Mouse (Mus musculus) hindbrain, embryonic 14.5 days (tissue): ENCODE measurements around the gene Acsl6. TPM values are rescaled to one million over a fixed set of nuclear protein-coding genes. Genes with fewer than 3 reads are reported as not detected.

Experiments
- ATAC-seq: fragments of 200-750 bp; cut with Nextera tagmentation; 2 replicates; pipeline ENCODE4 v1.8.0; 2017; ENCODE audit warnings: moderate number of reproducible peaks, mild to moderate bottlenecking, moderate TSS enrichment, moderate library complexity; ENCODE audit not compliant: low FRiP score
- DNase-seq: peaks from one replicate; pipeline ENCODE4 v3.0.0-alpha.2; 2015; ENCODE audit warnings: low spot score
- H3K27ac ChIP-seq: fragments of 300-500 bp; sonication (generic); 2 replicates; pipeline ENCODE4 v1.5.1; 2014; ENCODE audit warnings: mild to moderate bottlenecking, moderate library complexity
- H3K27me3 ChIP-seq: fragments of 300-500 bp; sonication (generic); 2 replicates; pipeline ENCODE4 v1.6.1; 2014; ENCODE audit warnings: mild to moderate bottlenecking, low read length, mixed read lengths; ENCODE audit not compliant: control insufficient read depth, insufficient read depth
- H3K36me3 ChIP-seq: fragments of 300-500 bp; sonication (generic); replicated peaks from 2 replicates; pipeline ENCODE4 v1.6.1; 2014; ENCODE audit not compliant: control insufficient read depth, insufficient read depth
- H3K4me1 ChIP-seq: fragments of 300-500 bp; sonication (generic); replicated peaks from 2 replicates; pipeline ENCODE4 v1.6.1; 2014; ENCODE audit warnings: antibody characterized with exemption, low read length, mixed read lengths; ENCODE audit not compliant: control insufficient read depth, insufficient read depth
- H3K4me2 ChIP-seq: fragments of 300-500 bp; sonication (generic); replicated peaks from 2 replicates; pipeline ENCODE4 v1.6.1; 2014; ENCODE audit warnings: mild to moderate bottlenecking, moderate library complexity
- H3K4me3 ChIP-seq: fragments of 300-500 bp; sonication (generic); replicated peaks from 2 replicates; pipeline ENCODE4 v1.5.1; 2014; ENCODE audit warnings: mild to moderate bottlenecking, low read length
- H3K9ac ChIP-seq: fragments of 300-500 bp; sonication (generic); 2 replicates; pipeline ENCODE4 v1.6.1; 2014
- H3K9me3 ChIP-seq: fragments of 300-500 bp; sonication (generic); 2 replicates; pipeline ENCODE4 v1.6.1; 2016; ENCODE audit warnings: low read length; ENCODE audit not compliant: control insufficient read depth
- WGBS: fragments of 180-500 bp; shearing (Covaris S2); extraction: QIAGEN DNeasy Blood & Tissue Kit; methylation state at CpG from one replicate; pipeline ENCODE4 v1.1.7; 2014; 5-methylcytosine and 5-hydroxymethylcytosine counted together
- polyA plus RNA-seq: library from polyadenylated mRNA; unstranded; fragments of >200 nt; fragmentation: Nextera tagmentation; extraction: Ambion mirVana; gene quantifications from 2 replicates; pipeline ENCODE4 v1.2.1, GENCODE M21; 2014

Acsl6 gene
- polyA plus RNA-seq, 1 experiment from 2014 or later = 44.2 TPM

DNA sequence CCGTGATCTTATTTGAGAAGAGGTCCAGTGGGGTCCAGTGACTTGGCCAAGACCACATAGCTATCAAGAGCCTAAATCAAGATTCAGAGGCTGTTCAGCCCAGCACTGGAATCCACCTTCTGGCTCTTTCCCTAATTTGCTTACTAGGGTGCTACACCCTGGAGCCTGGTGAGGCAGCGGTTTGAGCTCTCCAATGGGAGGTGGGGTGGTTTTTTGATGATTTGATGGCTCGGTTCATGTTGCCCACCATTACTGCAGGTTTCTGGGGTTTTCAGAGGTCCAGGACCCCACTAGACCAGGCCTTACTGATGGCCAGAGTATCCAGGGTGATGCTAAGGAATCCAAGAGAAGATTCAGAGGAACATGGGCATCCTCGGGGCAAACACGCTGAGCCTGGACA lies 11.7 kb downstream of the Acsl6 start:
- ATAC-seq (no peak), DNase-seq (no peak)
- H3K27me3 ChIP-seq = no peaks in the 10 kb centered on the region
- no peaks in the 10 kb centered on the region for H3K9me3 ChIP-seq
- H3K36me3 ChIP-seq = peaks cover 6% of the 10 kb centered on the region
- 77% methylated on average over 5 of the region's 5 CpGs for WGBS
- no peak overlapping the region for H3K27ac ChIP-seq
- peaks cover 41% of the 10 kb centered on the region for H3K4me1 ChIP-seq
- no peak overlapping the region for H3K4me3 ChIP-seq
- no peak overlapping the region for H3K9ac ChIP-seq
- no peak overlapping the region for H3K4me2 ChIP-seq

GRCm38 (mm10) chr11:54317361-54317760 lies 13.8 kb downstream of the Acsl6 start:
- Histone ChIP-seq H3K36me3 (peaks cover 23% of the 10 kb centered on the region), H3K9ac (no peak overlapping the region), H3K27me3 (no peaks in the 10 kb centered on the region), H3K4me1 (peaks cover 28% of the 10 kb centered on the region), H3K4me2 (no peak overlapping the region), H3K4me3 (no peak overlapping the region), H3K27ac (no peak overlapping the region), H3K9me3 (no peaks in the 10 kb centered on the region)
- ATAC-seq = no peak
- DNase-seq = no peak
- 89% methylated on average over 8 of the region's 8 CpGs for WGBS

DNA sequence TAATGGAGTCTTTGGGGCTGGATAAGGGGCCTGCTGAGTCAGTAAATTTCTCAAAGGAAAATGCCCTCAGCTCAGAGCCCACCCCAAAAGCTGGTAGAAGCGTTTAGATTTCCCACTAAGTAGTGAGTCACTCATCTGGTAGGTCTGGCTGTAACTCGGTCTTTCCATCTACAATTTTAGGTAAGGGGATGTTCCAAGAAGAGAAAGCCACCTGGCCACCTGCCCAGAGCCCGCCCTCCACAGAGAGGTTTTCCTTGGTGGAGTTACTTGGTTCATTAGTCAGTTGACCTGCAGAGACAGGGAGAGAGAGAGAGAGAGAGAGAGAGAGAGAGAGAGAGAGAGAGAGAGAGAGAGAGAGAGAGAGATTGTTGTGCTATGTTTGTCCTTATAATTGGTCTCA lies 14.2 kb downstream of the Acsl6 start:
- Histone ChIP-seq H3K4me2 (no peak overlapping the region), H3K4me1 (peaks cover 23% of the 10 kb centered on the region), H3K27me3 (no peaks in the 10 kb centered on the region), H3K4me3 (no peak overlapping the region), H3K9me3 (no peaks in the 10 kb centered on the region), H3K9ac (no peak overlapping the region), H3K27ac (no peak overlapping the region), H3K36me3 (peaks cover 26% of the 10 kb centered on the region)
- ATAC-seq = no peak
- DNase-seq = no peak
- 94% methylated on average over 3 of the region's 3 CpGs for WGBS

GRCm38 (mm10) chr11:54321802-54322532 lies 18.4 kb downstream of the Acsl6 start:
- Histone ChIP-seq H3K4me1 (no peaks in the 10 kb centered on the region), H3K9ac (no peak overlapping the region), H3K4me3 (no peak overlapping the region), H3K27ac (no peak overlapping the region), H3K4me2 (no peak overlapping the region), H3K36me3 (peaks cover 59% of the 10 kb centered on the region), H3K9me3 (no peaks in the 10 kb centered on the region), H3K27me3 (no peaks in the 10 kb centered on the region)
- ATAC-seq (no peak), DNase-seq (no peak)
- WGBS = 88% methylated on average over 5 of the region's 5 CpGs

GRCm38 (mm10) chr11:54331463-54332183 lies 28.0 kb downstream of the Acsl6 start:
- H3K27me3 ChIP-seq = no peaks in the 10 kb centered on the region
- no peaks in the 10 kb centered on the region for H3K4me1 ChIP-seq
- no peak overlapping the region for H3K9ac ChIP-seq
- DNase-seq (no peak), ATAC-seq (no peak)
- no peak overlapping the region for H3K27ac ChIP-seq
- H3K4me2 ChIP-seq = no peak overlapping the region
- H3K36me3 ChIP-seq = peaks cover 88% of the 10 kb centered on the region
- H3K4me3 ChIP-seq = no peak overlapping the region
- no peaks in the 10 kb centered on the region for H3K9me3 ChIP-seq
- WGBS = 94% methylated on average over 10 of the region's 10 CpGs

- Histone ChIP-seq H3K27me3 (no peaks in the 10 kb centered on the region), H3K36me3 (peaks cover 86% of the 10 kb centered on the region), H3K9ac (no peak overlapping the region), H3K4me3 (no peak overlapping the region), H3K27ac (no peak overlapping the region), H3K4me2 (no peak overlapping the region), H3K9me3 (no peaks in the 10 kb centered on the region), H3K4me1 (no peaks in the 10 kb centered on the region)
- DNase-seq = no peak
- ATAC-seq = no peak
- WGBS = 53% methylated on average over 13 of the region's 13 CpGs
Measured at GRCm38 (mm10) chr11:54336165-54336707, 32.6 kb downstream of the Acsl6 start.

- no peak overlapping the region for H3K9ac ChIP-seq
- H3K36me3 ChIP-seq = peaks cover 73% of the 10 kb centered on the region
- WGBS = 56% methylated on average over 4 of the region's 4 CpGs
- H3K4me2 ChIP-seq = no peak overlapping the region
- no peaks in the 10 kb centered on the region for H3K4me1 ChIP-seq
- H3K4me3 ChIP-seq = no peak overlapping the region
- ATAC-seq (no peak), DNase-seq (peak; percentile 26)
- no peak overlapping the region for H3K27ac ChIP-seq
- H3K27me3 ChIP-seq = no peaks in the 10 kb centered on the region
- H3K9me3 ChIP-seq = no peaks in the 10 kb centered on the region
Measured at GRCm38 (mm10) chr11:54343703-54344102, 40.1 kb downstream of the Acsl6 start.

DNA sequence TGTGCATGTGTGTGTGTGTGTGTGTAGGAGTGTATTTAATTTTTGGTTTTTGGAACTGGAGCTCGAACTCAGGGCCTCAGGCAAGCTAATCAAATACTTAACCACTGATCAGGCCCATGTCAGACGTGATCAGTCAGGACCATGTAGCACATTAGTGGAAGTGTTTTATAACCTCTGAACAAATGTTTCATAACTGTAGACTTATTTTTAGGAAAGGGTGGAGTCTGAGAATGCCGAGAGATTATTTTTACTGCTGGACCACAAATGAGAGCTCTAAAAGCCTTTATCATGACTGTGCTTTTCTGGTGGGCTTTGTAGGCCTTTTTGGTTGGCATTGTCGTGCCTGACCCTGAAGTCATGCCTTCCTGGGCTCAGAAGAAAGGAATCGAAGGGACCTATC lies 48.1 kb downstream of the Acsl6 start:
- no peak overlapping the region for H3K27ac ChIP-seq
- H3K9me3 ChIP-seq = no peaks in the 10 kb centered on the region
- H3K9ac ChIP-seq = no peak overlapping the region
- WGBS = 52% methylated on average over 5 of the region's 5 CpGs
- peaks cover 31% of the 10 kb centered on the region for H3K36me3 ChIP-seq
- H3K4me1 ChIP-seq = peaks cover 16% of the 10 kb centered on the region
- H3K4me3 ChIP-seq = no peak overlapping the region
- H3K4me2 ChIP-seq = no peak overlapping the region
- no peaks in the 10 kb centered on the region for H3K27me3 ChIP-seq
- no peak for DNase-seq
- ATAC-seq = no peak

GRCm38 (mm10) chr11:54353121-54353576 lies 49.6 kb downstream of the Acsl6 start:
- H3K27ac ChIP-seq = peak overlapping the region; percentile 87
- H3K4me2 ChIP-seq = peak overlapping the region; percentile 39
- 3% methylated on average over 8 of the region's 8 CpGs for WGBS
- H3K4me3 ChIP-seq = no peak overlapping the region
- ATAC-seq (peak; percentile 65; the same call in 1 of the 2 replicates), DNase-seq (peak; percentile 49)
- no peaks in the 10 kb centered on the region for H3K27me3 ChIP-seq
- H3K36me3 ChIP-seq = peaks cover 28% of the 10 kb centered on the region
- H3K9ac ChIP-seq = peak overlapping the region; percentile 48; the same call in 1 of the 2 replicates
- H3K9me3 ChIP-seq = no peaks in the 10 kb centered on the region
- H3K4me1 ChIP-seq = peaks cover 16% of the 10 kb centered on the region
